Mouse (Mus musculus) megakaryocyte, adult 5-6 weeks (primary cell): ENCODE measurements at regions not wholly inside any gene's neighbourhood (a gene's known extent, or its start where the extent isn't known, plus 50 kb on each side); places are given as distances from the start of the nearest gene placed in this dataset.
"Not testable (repeated sequence)": the region's sequence is repeated elsewhere in the genome, so short reads cannot be mapped to it uniquely, and the experiment has no call there.

Experiments used
- ATAC-seq: 2 replicates; pipeline ENCODE4 v1.8.0; 2016; ENCODE audit warnings: mild to moderate bottlenecking, inconsistent platforms; ENCODE audit not compliant: poor library complexity, severe bottlenecking

GRCm38 (mm10) chr10:7390239-7391091, 83.0 kb downstream of the Ulbp1 start:
- ATAC-seq, result peak; percentile 49; the same call in 1 of the 2 replicates

- ATAC-seq, result not testable (repeated sequence)
These were observed 114.6 kb downstream of the Ulbp1 start for GRCm38 (mm10) chr10:7358791-7359190.

- ATAC-seq, result not testable (repeated sequence)
These were observed 129.1 kb downstream of the Ulbp1 start for GRCm38 (mm10) chr10:7344290-7344689.

- not testable (repeated sequence) for ATAC-seq
These were observed 129.7 kb downstream of the Ulbp1 start for GRCm38 (mm10) chr10:7343736-7344135.

- peak; percentile 73 for ATAC-seq
These were observed 121.2 kb upstream of the Cnksr3 start for GRCm38 (mm10) chr10:7333077-7333747.

GRCm38 (mm10) chr10:7328262-7328661, 116.2 kb upstream of the Cnksr3 start:
- ATAC-seq, result no peak

GRCm38 (mm10) chr10:7327046-7327445, 115.0 kb upstream of the Cnksr3 start:
- not testable (repeated sequence) for ATAC-seq

- ATAC-seq, result no peak
These were observed 113.0 kb upstream of the Cnksr3 start for GRCm38 (mm10) chr10:7325074-7325473.

- no peak for ATAC-seq
These were observed 111.2 kb upstream of the Cnksr3 start for GRCm38 (mm10) chr10:7323258-7323657.

- no peak for ATAC-seq
These were observed 97.9 kb upstream of the Cnksr3 start for GRCm38 (mm10) chr10:7309927-7310326.

GRCm38 (mm10) chr10:7305881-7306280, 93.8 kb upstream of the Cnksr3 start:
- ATAC-seq, result not testable (repeated sequence)

GRCm38 (mm10) chr10:7298377-7298776, 86.3 kb upstream of the Cnksr3 start:
- ATAC-seq, result no peak

- ATAC-seq, result no peak
These were observed 83.9 kb upstream of the Cnksr3 start for GRCm38 (mm10) chr10:7295921-7296320.

GRCm38 (mm10) chr10:7293203-7293602, 81.2 kb upstream of the Cnksr3 start:
- ATAC-seq, result no peak

GRCm38 (mm10) chr10:7289773-7290411, 77.9 kb upstream of the Cnksr3 start:
- no peak for ATAC-seq

- ATAC-seq, result no peak
These were observed 73.3 kb upstream of the Cnksr3 start for GRCm38 (mm10) chr10:7285112-7285905.

GRCm38 (mm10) chr10:7280429-7280828, 68.4 kb upstream of the Cnksr3 start:
- no peak for ATAC-seq

- no peak for ATAC-seq
These were observed 66.8 kb upstream of the Cnksr3 start for GRCm38 (mm10) chr10:7278820-7279219.

GRCm38 (mm10) chr10:7275357-7275756, 63.3 kb upstream of the Cnksr3 start:
- ATAC-seq, result no peak

- no peak for ATAC-seq
These were observed 62.4 kb upstream of the Cnksr3 start for GRCm38 (mm10) chr10:7274422-7274821.

GRCm38 (mm10) chr10:7271156-7271555, 59.1 kb upstream of the Cnksr3 start:
- no peak for ATAC-seq
